Mouse (Mus musculus) brain, embryonic 18.5 days (tissue): ENCODE data around the gene Fkbp9.
A peak's percentile ranks its signal among the peaks of the same experiment; 100 is the strongest.

Experiments used
- DNase-seq: peaks from one replicate; pipeline ENCODE4 v3.0.0-alpha.2; 2012; ENCODE audit warnings: low read depth, low spot score

Fkbp9 gene

GRCm38 (mm10) chr6:56831697-56832406 is at the start of gene Fkbp9:
Gene Fkbp9 (plus strand): TSS chr6:56832059.
- no peak for DNase-seq

- no peak for DNase-seq
Observed at GRCm38 (mm10) chr6:56783561-56784272, 48.1 kb upstream of the Fkbp9 start.

DNA sequence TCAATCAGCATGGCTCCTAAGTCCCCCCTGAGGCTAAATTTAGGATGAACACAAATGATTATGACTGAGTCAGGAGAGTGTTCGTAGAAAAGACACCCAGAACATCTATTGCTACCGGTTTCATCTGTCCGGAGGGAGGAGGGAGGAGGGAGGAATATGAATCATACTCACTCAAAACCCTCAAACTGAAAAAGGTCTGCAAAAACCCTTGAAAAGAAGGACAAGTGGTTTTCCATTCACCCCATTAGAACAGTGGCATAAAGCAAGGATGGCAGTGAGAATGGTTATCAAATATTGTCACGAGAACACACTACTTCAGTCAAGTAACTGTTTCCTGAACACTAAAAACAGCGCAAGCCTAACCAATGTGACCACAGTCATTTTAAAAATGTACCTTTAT is 46.8 kb upstream of the Fkbp9 start:
- no peak for DNase-seq

- DNase-seq, result no peak
Observed at GRCm38 (mm10) chr6:56787668-56788067, 44.2 kb upstream of the Fkbp9 start.

DNA sequence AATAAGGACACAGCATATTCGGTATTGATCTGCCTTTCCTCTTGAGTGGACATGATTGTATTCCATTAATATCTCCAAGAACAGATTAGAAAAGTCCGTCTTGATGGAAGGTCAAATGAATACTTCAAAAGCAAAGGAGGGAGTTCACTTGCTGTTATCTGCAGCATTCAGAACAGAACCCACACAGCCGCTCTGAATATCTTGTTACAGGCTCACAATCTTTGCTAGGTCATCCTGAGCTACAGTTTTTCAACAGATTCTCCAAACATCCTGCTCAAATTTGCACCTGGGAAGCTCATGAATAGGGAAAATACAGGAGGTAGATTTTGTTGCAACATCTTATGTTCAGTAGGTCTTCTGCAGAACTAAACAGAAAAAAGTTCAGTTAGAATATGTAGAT is 42.5 kb upstream of the Fkbp9 start:
- DNase-seq, result no peak

- DNase-seq, result no peak
Observed at GRCm38 (mm10) chr6:56794834-56795233, 37.0 kb upstream of the Fkbp9 start.

DNA sequence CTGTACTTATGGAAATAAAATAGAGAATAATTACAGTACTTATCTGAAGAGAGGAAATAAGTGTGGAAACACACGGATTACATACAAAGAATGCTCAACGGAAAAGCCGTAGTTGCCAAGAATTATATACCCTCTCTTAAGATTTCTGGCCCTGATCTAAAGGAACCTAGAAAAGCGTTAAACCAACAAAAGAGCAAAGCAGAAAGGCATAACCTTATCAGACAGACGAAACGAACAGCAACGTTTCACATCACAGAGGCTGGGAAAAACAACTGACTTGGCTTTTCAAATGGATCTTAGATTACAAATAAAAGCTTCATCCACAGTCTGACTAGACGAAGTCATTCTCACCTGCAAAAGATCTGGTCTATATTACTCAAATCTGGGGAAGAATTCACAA is 35.6 kb upstream of the Fkbp9 start:
- no peak for DNase-seq

DNA sequence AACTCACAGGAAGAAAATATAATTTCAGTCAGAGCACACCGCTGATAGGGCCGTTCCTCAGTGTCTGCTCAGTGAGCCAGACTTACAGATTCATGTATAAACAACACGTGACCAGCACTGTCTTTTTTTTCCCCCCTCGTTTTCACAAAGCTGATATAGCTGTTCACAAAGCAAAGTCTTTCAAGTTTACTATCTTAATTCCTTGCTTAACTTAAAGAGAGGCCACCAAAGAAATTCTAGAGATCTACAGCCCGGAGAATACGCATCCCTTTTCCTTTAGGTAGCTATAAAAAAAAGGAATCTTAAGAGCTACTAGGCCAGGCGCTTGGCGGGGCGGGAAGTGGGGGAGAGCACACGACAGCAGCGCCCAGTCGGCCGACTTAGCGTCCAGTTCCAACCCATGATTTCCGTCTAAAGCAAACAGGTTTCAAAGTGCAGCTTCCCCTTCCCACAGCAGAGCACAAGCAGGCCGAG is 35.2 kb upstream of the Fkbp9 start:
- DNase-seq, result no peak

GRCm38 (mm10) chr6:56797311-56798151 is 34.3 kb upstream of the Fkbp9 start, which contains the start of gene Kbtbd2:
Gene Kbtbd2 (minus strand): TSS chr6:56797813.
- DNase-seq, result peak; percentile 86

- no peak for DNase-seq
Observed at GRCm38 (mm10) chr6:56798152-56798465, 33.8 kb upstream of the Fkbp9 start.

DNA sequence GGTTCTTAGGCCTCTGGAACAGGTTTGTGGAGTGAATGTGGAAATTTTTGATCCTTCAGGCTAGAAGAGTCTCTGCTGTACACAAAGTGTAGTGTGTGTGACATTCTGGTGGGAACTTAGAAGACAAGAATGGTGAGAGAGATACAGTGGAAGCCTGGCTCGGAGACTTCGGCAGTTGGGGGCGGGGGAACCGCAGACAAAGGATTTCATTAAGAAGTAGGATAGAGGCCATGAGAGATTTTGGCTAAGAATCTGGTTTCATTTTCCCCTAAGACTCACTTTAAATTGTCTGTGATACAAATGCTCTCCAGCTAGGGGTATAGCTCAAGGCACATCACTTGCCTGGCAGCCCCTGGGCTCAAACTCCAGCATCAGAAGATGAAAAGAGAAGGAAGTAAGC is 26.8 kb upstream of the Fkbp9 start:
- no peak for DNase-seq

DNA sequence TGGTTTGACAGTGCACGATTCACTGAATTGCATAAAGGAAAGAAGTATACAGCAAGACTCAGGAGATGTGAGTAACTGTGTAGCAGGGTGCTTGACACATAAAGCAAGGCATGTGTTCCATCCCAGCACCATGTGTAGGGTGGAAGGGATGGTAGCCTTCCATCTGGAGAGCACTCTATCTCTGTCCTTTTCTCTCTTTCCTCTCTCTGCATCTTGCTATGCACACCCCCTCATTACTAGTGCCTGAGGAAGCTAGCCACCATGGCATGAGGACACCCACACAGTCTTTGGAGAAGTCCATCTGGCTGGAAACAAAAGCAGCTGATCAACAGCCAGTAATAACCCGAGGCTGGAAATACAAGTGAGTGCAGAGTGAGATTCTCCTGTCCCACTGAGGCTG is 25.7 kb upstream of the Fkbp9 start:
- DNase-seq, result no peak

GRCm38 (mm10) chr6:56808656-56809055 is 23.2 kb upstream of the Fkbp9 start:
- no peak for DNase-seq

DNA sequence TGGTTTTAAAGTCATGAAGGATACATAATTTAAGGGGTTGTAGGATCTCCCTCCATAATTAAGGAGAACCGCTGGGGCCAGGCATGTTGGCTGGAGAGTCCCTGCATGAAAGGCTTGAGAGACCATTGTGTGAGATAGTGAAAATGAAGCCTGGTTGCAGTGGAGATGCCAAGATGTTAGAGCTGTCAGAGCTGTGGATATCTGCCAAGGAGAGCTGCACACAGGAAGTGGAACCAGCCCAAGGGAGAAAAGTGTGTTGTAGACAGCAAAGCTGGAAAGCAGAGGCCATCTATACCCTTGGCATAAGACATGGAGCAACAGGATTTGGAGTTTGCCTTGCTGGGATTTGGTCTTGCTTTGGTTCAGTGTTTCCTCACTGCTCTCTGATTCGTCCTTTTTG is 18.5 kb upstream of the Fkbp9 start:
- no peak for DNase-seq

GRCm38 (mm10) chr6:56818436-56819123 is 13.3 kb upstream of the Fkbp9 start:
- DNase-seq, result no peak

GRCm38 (mm10) chr6:56819124-56819487 is 12.8 kb upstream of the Fkbp9 start:
- no peak for DNase-seq

- DNase-seq, result no peak
Observed at GRCm38 (mm10) chr6:56825657-56826056, 6.2 kb upstream of the Fkbp9 start.

DNA sequence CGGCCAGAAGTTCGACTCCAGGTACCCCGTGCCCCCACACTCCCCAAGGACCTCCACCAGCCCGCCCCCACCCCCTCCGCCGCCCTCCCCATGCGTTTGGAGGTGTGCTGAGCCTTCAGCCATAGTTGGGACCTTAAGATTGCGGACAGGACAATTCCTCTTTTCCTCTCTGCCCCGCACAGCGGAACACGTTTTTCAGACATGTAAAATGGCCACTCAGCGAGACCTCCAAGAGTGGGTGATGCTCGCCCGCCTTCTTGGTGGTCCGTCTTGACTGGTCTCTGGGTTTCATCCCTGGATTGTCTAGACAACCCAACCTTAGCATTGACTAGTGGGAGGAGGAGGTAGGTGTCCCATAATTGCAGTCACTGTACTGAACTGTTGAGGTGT is 543 bp downstream of the Fkbp9 start:
- DNase-seq, result no peak

GRCm38 (mm10) chr6:56832830-56833229 is 971 bp downstream of the Fkbp9 start:
- no peak for DNase-seq

- no peak for DNase-seq
Observed at GRCm38 (mm10) chr6:56834769-56835168, 2.9 kb downstream of the Fkbp9 start.

GRCm38 (mm10) chr6:56835532-56835931 is 3.7 kb downstream of the Fkbp9 start:
- DNase-seq, result no peak

DNA sequence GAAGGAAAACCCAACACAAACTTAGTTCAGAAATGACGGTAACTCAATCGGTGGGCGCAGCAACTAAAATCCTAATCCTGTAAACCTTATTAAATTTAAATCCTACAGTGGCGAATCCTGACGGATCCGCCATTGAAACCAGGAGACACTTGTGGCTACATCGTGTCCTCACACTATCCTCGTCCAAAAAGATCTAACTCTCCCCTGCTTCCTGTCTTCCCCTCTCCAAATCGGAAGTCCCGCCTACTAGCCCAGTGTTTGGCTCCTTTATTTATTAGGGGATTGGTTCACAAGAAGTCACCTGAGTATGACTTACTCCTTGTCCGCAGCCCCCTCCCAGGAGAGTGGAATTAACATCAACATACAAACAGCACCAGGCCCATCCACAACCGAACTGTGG is 5.3 kb downstream of the Fkbp9 start:
- DNase-seq, result no peak
